Mouse (Mus musculus): ENCODE results near the gene Frk.
"Not testable (repeated sequence)": the region's sequence is repeated elsewhere in the genome, so short reads cannot be mapped to it uniquely, and the experiment has no call there.

The Frk gene

DNA sequence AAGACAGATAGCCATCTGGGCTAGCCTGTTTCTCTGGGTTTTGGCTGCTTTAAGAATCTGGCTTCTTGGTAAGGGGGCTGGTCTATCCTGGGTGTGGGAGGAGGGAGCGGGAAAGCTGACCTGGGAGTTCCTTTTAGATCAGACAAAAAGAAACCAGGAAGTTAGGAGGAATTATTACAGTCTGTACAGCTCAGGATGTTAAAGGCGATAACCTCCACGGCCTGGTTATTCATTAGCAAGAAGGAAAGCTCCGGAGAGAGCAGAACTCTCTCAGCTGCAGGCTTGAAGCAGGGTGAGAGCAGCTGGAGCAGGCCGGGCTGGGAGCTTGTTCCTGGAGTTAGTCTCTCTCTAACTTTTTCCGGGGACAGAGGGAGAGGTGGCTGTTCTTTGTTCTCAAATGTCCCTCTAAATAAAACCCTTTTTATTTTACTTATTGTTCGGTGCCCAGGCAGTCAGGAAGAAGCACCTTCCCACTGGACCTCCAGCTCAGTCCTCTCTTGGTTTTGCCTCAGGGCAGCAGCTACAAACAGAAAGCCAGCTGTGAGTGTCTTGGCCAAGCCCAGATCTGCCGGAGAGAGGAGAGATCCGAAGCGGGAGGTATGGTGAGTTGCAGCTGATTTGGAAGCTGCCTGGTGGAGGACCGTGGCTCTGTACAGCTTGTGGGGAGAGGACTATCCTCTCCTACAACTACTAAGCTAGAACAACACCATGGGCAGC lies at the start of gene Frk:
Gene Frk, plus strand, starts transcription at position 103 of the 717 bp plus-strand sequence.
- peak; percentile 76 for DNase-seq

- DNase-seq: not testable (repeated sequence)
These were observed 49.0 kb upstream of the Frk start for GRCm38 (mm10) chr10:34434191-34434590.

- no peak for DNase-seq
These were observed 33.7 kb upstream of the Frk start for GRCm38 (mm10) chr10:34449469-34449868.

- peak; percentile 26 for DNase-seq
These were observed 21.7 kb upstream of the Frk start for GRCm38 (mm10) chr10:34461451-34461850.

- DNase-seq: no peak
These were observed 18.9 kb upstream of the Frk start for GRCm38 (mm10) chr10:34464321-34464720.

- no peak for DNase-seq
These were observed 14.2 kb upstream of the Frk start for GRCm38 (mm10) chr10:34469037-34469436.

- DNase-seq: peak; percentile 9
These were observed 3.2 kb upstream of the Frk start for GRCm38 (mm10) chr10:34479942-34480455.

DNA sequence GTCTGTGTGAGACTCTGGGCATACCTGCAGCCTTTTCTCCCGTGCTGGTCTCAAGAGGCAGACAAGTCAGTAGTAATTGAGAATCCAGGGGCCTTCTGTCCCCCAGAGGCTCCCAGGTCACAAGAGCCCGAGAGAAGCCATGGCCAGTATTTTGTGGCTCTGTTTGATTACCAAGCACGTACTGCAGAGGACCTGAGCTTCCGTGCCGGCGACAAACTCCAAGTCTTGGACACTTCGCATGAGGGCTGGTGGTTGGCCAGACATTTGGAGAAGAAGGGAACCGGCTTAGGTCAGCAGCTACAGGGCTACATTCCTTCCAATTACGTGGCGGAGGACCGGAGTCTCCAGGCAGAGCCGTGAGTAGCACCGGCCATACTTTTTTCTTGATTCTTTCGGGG lies 814 bp downstream of the Frk start:
- peak; percentile 62 for DNase-seq

GRCm38 (mm10) chr10:34485079-34485478 lies 1.9 kb downstream of the Frk start:
- DNase-seq: peak; percentile 73

- no peak for DNase-seq
These were observed 24.6 kb downstream of the Frk start for GRCm38 (mm10) chr10:34507807-34508206.

GRCm38 (mm10) chr10:34508593-34508992 lies 25.4 kb downstream of the Frk start:
- DNase-seq: no peak

DNA sequence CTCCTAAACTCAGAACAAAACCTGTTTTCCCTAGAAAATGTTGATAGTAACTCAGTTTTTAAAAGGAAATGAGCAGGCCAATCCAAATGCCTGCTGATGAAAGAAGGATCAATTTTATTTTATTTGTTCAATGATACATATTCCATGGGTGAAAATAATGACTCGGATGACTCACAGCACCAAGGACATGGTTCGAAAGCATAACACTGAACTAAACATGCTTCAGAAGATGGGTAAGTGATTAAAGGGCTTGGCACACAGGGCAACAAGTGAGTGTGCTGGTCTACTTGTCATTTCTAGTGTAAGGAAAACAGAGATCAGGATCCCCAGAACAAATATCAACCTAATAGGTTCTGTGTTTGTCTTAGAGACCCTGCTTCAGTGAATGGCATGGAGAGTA lies 26.1 kb downstream of the Frk start:
- DNase-seq: no peak

- DNase-seq: no peak
These were observed 28.0 kb downstream of the Frk start for GRCm38 (mm10) chr10:34511192-34511591.

DNA sequence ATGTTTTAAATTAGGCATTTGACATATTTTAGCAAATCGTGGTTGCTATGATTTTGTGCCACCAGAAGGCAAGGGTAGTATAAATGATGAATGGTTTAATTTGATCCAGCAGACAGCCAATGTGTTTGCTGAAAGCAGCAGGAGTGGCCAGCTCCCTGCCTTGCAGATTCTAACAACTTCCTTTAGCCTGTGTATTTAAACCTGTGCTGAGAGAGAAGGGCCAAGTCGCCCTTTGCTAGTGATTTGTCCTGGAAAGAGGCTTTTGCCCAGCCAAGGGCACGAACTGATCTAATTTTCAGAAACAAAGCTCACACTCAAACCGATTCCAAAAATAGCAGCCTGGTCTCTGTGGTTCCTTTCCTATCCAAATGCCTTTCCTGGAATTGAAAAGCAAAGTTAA lies 29.4 kb downstream of the Frk start:
- DNase-seq: peak; percentile 23

DNA sequence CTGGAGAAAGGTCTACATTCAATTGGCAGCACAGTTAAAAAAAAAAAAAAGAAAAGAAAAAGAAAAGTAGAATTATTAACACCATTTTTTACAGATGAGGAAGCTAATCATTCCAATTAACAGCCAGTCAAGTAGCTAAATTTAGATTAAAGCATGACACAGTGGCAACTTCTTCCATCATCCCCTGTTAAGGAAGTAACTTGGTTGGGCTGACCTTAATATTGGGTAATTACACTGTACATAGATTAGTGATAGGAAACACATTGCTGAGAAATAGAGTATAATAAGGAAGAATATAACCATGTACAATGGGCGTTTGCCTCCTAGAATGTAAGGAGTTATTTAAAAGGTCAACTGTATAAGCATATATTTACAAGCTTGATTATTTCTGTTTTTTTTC lies 42.4 kb downstream of the Frk start:
- no peak for DNase-seq

DNA sequence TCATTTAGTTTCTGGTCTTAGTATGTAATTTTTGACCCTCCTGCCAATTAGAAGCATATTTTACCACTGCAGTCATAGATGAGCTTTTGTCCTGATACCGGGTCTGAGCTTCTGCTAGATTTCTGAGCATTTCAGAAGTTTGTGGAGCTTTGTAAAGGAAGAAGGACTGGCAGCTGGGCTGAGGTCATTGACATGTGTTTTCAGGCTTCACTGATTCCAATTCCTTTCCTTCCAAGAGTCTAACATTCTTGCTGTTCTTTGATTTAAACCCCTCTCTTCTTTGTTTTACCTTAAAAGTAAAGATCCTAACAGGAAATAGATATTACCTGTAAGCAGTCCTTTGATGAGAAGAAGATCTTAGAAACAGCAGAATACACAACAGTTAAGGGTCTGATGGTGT lies 48.6 kb downstream of the Frk start:
- DNase-seq: no peak

- no peak for DNase-seq
These were observed 49.3 kb downstream of the Frk start for GRCm38 (mm10) chr10:34532507-34532906.

DNA sequence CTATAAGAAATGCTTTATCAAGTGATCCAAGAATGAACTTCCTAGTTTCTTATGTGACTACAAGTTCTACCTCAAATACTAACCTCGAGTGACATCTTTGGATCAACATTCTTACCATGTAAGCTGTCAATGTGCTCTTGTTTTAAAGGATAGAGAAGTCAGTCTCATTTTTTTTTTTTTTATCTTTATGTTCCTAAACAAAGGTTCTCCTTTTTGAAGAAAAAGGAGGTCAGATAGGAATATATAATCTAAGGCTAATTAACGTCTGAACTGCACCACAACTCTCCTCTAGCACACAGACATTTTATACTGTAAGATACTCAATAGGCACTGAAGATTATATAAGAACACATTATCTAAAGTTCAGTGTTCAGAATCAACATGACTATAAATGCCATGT lies 57.5 kb downstream of the Frk start:
- DNase-seq: no peak

GRCm38 (mm10) chr10:34541717-34542490 lies 58.7 kb downstream of the Frk start:
- DNase-seq: no peak

DNA sequence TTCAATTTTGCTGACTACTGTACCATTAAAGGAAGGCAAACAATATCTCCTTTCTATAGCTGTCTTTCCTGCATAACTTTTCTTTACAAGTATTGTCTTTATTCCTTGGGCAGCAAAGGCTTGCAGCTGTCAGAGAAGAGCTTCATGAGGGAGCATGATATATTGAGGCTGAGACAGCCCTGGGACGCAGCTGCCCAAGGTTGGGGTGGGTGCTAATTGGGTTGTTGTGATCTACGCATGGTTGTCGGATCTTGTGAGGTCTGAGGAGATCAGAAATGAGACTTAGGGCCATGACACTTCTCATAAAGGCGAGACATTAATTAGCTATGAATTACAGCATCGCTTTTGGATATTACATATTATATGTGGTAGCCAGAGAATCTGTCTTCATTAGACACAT lies 67.4 kb downstream of the Frk start:
- DNase-seq: no peak

- DNase-seq: peak; percentile 11
These were observed 68.4 kb downstream of the Frk start for GRCm38 (mm10) chr10:34551636-34552035.

DNA sequence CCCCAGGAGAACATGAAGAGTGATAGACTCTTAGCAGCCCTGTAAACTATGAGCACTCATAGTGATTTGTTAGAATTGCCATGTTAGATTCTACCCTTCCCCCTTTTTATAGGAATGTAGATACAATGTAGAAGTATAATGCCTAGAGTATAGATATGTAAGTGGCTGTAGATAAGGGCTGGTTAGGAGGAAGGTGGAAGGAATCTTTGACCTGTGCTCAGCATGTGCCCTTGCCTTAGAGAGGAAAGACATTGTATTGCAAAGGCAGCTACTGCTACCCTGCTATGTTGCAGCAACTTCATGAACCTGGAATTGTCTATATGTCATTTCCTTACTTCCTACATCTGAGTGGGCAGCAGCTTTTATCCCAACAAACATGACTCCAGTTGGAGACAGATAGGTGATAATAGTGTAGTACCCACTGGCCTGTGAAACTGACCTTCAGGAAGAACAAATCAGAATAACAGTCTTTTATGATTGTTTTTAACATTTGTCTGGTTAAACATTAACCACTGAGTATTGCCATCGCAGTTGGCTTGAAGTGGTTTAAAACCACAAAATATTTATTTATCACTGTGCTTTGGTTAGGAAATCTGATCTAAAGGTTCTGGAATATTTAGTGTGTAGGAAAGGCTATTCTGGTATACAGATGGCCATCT lies 80.4 kb downstream of the Frk start:
- no peak for DNase-seq

DNA sequence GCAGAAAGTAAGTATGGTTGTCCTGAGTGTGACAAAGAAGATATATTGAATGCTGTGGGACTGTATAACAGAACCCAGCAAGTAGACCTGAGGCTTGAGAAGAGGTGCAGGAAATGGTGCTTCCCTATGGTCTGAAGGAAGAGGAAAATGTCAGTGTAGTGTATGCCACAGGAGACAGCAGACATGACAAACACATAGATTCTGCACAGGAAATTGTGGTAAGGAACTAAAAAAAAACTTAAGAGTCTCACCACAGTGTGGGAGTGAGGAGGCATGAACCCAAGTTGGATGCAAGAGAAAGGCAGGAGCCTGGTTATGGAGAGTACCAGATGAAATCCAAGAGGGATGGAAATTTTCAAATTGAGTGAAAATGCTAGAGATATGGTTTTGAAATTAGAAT lies 132.3 kb downstream of the Frk start:
- no peak for DNase-seq

DNA sequence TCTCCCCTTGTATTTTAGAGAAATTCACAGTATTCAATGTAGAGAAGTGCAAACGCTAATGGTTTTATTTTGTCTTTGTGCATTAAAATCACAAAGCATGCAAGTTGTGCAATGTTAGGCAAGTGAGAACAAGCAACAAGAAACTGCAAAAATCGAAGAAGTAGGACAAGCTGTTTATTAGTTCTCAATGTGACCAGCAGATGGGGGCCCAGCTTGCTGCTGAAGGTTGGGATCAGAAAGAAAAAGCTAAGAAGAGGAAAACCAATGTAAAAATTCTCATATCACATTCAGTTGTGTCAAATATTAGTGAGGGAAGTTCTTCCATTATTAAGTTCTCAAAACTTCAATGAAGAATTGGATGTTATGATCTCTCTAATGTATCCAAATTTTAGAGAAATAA lies 134.0 kb downstream of the Frk start:
- DNase-seq: peak; percentile 37
